Mouse (Mus musculus) G1E (cell line): Measurements from ENCODE around the gene Keap1.

ENCODE experiments used
- CTCF ChIP-seq: IDR thresholded peaks from 2 replicates; pipeline ENCODE4 v1.5.1; 2012; ENCODE audit warnings: low read depth, low read length, inconsistent platforms, mixed read lengths
- GATA1 ChIP-seq: IDR thresholded peaks from 2 replicates; pipeline ENCODE4 v1.6.1; 2012; ENCODE audit warnings: borderline replicate concordance, low read length, inconsistent platforms, mixed read lengths
- GATA2 ChIP-seq: IDR thresholded peaks from 2 replicates; pipeline ENCODE4 v1.6.1; 2012; ENCODE audit warnings: low read depth, low read length, inconsistent platforms, borderline replicate concordance
- POLR2AphosphoS5 ChIP-seq: IDR thresholded peaks from 2 replicates; pipeline ENCODE4 v1.6.1; 2012; ENCODE audit warnings: low read depth, low read length, inconsistent platforms; ENCODE audit not compliant: insufficient replicate concordance

GRCm38 (mm10) chr9:21264272-21264999, 25.3 kb upstream of the Keap1 start:
- TF ChIP-seq POLR2AphosphoS5 (no peak), GATA2 (no peak), CTCF (no peak), GATA1 (no peak)
